Mouse (Mus musculus): ENCODE data around the gene Rps21.

Gene Rps21

DNA sequence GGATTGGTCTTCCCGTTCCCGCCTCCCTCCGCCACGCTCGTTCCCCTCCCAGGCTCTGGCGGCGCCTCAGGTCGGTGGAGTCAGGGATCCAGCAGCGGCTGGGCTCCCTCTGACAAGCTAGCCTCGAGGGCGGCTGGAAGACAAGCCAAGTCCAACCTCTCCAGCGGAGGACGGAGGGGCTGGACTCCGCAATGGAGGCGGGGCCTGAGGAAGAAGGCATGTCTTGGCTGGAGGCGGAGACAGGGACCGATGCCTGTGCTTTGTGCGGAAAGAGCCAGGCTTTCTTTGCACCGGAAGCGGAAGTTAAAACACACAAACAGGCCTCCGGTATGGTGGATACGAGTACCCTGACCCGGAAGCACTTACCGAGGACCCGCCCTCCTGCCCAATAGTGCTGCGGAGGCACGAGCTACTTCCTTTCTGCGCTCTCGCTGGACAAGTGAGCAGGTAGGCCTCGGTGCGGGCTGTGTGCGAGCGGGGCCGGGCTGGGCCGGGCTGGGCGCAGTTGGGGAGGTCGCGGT lies at the start of gene Rps21:
Gene Rps21, plus strand, starts transcription at position 377 of the 521 bp plus-strand sequence.
- DNase-seq (ENCODE audit: low spot score): peak; percentile 98

DNA sequence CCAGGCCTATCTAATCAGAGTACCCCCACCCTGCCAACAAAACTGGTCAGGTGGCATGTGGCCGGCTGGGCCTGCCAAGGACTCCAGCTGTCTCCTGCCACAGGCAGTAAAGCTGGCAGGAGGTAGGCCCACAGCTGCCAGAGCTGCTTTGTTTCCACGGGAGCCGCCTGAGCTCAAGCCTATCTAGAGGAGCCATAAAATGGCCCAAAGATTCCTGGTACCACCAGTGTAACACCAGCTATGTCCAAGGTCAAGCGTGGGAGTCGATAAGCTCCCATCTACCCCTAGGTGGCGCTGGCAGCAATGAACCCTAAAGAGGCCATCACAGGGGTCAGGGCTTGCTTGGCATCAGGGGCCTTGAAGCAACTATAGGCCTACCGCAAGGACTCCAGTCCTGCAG lies 49.3 kb upstream of the Rps21 start:
- no peak for DNase-seq (ENCODE audit: low spot score)

- DNase-seq (ENCODE audit: low spot score): no peak
Observed at GRCm38 (mm10) chr2:180208976-180209375, 48.2 kb upstream of the Rps21 start.

DNA sequence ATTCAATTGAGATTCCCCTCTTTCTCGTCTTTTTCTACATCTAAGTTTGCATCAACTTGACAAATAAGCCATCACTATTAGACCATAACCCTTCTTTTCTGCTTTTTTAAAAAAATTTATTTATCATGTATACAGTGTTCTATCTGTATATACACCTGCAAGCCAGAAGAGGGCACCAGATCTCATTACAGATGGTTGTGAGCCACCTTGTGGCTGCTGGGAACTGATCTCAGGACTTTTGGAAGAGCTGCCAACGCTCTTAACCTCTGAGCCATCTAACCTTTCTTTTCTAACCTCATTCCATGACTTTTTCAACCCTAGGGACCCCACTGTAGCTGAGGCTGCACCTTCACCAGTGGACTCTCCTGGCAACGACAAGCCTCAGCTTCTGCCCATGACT lies 44.9 kb upstream of the Rps21 start:
- no peak for DNase-seq (ENCODE audit: low spot score)

DNA sequence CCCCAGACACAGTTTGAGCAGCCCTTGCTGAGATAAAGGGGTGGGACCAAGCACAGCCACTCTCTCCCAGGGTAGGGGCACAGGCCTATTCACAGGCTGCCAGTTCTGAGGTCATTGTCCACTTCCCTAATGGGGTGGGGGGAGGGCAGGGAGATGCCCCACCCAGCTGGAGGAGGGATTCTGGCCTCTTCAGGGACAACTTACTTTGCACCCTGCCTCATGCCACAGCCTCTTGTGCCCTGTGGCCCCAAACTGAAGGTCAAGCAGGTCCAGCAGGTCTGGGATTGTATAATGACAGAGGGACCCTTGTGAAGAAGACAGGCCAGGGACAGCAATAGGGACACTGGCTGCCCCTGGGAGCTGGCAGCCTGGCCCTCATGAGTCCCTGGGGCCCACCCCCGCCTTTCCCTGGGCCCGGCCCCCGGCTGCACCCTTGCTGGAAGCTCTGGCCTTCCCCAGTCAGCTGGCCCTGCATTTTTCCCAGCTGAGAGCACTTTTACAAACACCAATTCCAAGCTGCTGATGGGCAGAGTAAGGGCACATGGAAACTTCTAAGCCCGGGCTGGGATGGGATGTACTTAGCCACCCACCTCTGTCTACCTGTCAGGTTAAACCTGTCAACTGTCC lies 42.7 kb upstream of the Rps21 start:
- DNase-seq (ENCODE audit: low spot score): no peak

- DNase-seq (ENCODE audit: low spot score): no peak
Observed at GRCm38 (mm10) chr2:180215011-180215461, 42.1 kb upstream of the Rps21 start.

GRCm38 (mm10) chr2:180215951-180216350 lies 41.2 kb upstream of the Rps21 start:
- DNase-seq (ENCODE audit: low spot score): no peak

DNA sequence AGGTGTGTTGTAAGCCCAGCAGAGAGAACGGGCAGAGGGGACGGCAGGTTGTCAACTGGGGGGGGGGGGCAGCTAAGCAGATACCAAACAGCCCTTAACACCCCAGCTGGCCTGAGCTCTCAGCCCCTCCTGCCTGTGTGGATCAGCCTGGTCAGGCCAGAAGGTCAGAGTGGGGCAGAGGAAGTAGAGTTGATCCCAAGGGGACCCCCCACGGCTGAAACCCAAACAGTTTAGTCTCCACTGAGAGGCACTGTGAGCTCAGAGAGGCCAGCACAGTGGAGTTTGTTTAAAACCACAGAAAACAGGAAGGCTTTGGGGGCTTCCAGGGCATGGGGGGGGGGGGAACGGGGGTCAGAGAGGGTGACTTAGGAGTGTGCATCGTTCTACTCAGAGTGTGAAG lies 40.3 kb upstream of the Rps21 start:
- DNase-seq (ENCODE audit: low spot score): no peak

DNA sequence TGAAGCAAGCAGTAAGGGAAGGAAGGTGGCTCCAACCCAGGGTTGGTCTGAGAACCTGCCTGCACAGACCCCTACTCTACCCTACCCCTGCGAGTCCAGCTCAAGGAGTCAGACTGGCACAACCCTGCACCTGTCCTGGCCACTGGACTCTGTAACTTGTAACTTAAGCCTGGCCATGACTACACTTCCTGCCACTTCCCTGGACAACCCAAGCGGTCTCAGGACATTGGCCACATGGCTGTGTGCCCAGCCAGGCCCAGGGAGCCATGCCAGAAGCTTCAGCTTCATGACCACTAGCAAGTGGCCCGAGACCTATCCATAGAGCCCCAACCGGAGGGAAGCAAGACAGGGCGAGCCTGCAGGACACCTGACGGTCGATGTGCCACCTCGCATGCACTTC lies 39.6 kb upstream of the Rps21 start:
- DNase-seq (ENCODE audit: low spot score): no peak

GRCm38 (mm10) chr2:180218241-180218640 lies 38.9 kb upstream of the Rps21 start:
- DNase-seq (ENCODE audit: low spot score): no peak

DNA sequence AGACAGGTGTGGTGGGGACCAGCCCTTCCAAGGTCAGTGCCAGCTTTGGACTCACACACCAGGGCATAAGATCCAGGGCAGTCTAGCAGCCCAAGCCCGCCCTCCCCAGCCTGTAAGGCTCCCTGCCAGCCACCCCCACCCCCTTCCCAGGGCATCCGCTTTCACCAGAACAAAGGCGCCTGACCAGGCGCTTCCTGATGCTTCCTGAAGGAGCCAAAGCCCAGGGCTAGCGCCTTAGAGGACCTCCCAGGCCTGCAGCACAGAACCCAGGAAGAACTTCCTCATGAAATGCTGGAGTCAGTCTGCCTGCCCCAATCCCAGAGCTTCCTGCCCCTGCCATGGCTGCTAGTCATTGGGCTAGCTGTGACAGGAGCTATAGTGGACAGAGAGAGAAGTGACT lies 38.5 kb upstream of the Rps21 start:
- DNase-seq (ENCODE audit: low spot score): no peak

DNA sequence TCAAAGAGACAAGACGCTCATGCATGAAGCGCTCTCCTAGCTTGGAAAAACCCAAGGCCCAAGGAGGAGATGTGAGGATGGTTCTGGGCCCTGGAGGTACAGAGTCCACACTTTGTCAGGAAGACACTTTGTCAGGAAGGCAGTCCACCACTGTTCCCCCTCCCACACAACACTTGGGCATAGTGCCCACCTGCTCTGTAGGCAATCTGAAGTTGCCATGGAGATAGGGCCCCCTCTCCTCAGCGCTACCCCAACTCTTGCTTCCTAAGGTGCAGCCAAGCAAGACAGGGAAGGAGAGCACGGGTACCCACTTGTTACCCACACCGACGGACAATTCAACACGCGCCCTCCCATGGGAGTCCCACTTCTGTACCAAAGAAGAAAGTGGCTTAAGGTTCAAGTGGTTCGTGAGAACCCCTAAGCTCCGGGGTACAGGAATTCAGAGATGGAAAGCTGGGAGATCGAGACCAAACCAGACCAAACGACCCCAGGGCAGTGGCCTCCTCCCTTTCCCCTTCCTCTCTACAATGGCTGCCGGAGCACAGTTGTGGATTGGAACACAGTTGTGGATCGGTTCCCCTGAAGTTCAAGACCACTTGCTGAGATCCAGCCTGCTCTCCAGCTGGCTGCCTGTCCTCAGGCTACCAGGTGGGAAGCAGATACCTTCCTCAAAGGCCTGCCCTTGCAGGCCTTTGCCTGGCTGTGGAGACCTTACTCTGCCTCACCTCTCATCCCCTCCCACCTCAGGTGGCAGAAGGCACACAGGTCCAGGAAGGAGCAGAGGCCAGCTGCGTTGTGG lies 37.8 kb upstream of the Rps21 start:
- DNase-seq (ENCODE audit: low spot score): no peak

DNA sequence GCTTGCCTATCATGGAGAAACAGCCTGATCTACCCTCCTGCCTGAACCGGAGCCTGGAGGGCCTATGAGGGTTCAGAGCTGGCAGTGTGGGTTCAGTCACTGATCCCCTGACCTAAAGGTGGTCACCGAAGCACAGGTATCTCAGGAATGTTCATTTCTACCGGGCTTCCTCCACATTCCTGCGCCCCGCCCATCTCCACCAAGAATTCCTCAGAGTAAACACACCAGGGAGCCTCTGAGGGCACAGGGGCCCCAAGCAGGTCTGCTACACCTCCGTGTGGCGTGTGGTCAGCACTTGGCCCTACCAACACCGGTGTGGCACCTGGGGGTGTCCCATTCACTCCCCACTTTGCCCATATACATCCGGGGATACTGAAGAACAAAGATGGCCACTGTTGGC lies 37.0 kb upstream of the Rps21 start:
- DNase-seq (ENCODE audit: low spot score): no peak

DNA sequence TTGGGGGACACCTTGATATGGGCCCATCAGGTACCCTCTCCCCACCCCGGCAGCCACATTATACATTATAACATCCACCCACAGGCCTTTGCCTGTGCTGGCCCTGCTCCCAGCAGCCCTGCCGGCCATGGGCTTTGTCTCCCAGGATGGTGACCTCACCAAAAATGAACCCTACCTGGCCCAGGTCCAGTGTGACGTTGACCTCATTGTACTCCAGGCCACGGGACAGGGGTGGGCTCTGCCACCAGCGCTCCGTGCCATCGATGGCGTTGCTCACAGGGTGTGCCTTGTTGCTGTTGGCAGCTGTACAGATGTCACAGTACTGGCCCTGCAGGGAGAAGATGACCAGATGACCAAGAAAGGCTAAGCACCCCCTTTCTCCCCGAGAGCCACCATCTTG lies 36.1 kb upstream of the Rps21 start:
- DNase-seq (ENCODE audit: low spot score): no peak

- DNase-seq (ENCODE audit: low spot score): no peak
Observed at GRCm38 (mm10) chr2:180222250-180222649, 34.9 kb upstream of the Rps21 start.

DNA sequence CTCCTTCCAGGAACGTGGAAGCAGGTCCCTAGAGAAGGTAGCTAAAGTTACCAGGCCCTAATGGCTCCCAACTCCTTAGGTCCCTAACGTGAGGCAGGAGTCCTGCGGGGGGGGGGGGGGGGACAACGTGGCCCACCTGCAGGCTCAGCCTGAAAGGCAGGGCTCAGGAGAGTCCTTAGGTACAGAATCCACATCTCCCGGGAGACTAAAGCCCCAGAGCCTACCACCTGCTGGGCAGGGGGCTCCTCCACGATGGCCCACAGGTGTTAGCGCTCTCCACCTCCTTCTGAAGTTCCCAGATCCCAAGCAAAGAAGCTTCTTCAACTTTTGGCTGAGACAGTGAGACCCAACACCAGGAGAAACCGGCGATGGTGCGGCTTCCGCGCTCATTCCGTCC lies 32.5 kb upstream of the Rps21 start:
- no peak for DNase-seq (ENCODE audit: low spot score)

GRCm38 (mm10) chr2:180225044-180225761 lies 32.0 kb upstream of the Rps21 start:
- peak; percentile 60 for DNase-seq (ENCODE audit: low spot score)

GRCm38 (mm10) chr2:180225762-180226378 lies 31.3 kb upstream of the Rps21 start, which contains the start of gene Lama5:
Gene Lama5, minus strand, starts transcription at chr2:180225859.
- DNase-seq (ENCODE audit: low spot score): peak; percentile 64

DNA sequence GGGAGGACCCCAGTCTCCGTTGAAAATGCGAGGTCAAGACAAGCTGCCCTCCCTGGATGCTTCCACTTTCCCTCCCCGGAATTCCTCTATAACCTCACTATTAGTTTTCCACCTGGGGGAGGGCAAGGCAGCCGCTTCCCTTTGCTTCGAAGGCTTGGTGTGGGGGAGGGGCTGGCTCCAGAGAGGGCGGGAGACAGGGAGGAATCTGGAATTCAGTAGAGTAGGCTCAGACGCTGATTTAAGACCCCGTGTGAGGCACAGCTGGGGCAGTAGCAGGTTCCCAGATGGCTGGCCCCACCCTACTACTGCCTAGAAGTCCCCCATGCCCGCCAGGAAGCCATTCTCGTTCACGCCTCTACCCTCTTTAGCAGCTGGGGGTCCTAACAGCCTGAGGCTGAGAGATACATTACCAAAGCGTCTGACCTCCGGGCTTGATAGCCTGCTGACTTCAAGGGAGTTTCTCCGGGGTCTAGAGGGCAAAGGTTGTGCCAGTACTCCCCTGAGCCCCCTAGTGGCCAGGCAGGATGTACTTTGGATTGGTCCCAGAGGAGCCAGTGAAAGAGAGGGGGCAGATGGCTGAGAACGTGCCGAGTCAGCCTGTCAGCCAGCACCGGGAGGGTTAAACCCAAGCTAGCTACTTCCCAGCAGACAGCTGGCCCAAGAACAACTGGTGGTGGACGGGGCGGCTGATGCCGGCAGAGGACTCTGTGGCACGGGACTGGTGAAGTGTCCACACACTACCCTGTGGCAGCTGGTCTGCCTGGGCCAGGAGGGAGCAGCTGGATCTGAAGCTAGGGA lies 29.7 kb upstream of the Rps21 start:
- DNase-seq (ENCODE audit: low spot score): no peak

GRCm38 (mm10) chr2:180228060-180228458 lies 29.1 kb upstream of the Rps21 start:
- no peak for DNase-seq (ENCODE audit: low spot score)

DNA sequence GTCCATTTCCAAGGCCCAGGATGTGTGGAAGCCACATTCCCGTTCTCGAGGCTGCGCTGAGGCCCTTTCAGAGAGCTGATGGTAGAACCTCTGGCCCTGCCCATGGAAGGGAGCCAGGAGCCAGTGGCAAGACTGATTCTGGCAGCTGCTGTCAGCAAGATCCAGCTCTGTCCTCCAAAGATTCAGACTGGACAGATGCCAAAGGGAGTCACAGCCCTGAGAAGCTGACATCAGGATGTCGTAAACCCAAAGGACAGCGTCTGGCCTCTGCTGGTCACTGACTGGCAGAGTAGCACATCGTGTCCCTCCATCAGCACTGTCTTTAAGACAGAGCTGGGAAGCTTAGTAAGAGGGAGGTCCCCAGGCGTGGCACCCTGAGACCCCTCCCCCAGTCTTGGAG lies 28.6 kb upstream of the Rps21 start:
- DNase-seq (ENCODE audit: low spot score): peak; percentile 61

Measured in testis, postnatal 14 days (tissue).